Mouse (Mus musculus): ENCODE data around the gene Zbtb2.

- TF ChIP-seq GATA1 (IDR thresholded peaks at IDR 0.05; ENCODE audit: borderline replicate concordance, low read length) = no peak
- TF ChIP-seq FLI1 (IDR thresholded peaks at IDR 0.05; ENCODE audit: low read length) = no peak
Observed at GRCm38 (mm10) chr10:4384244-4384643, 3.7 kb downstream of the Zbtb2 start.
